Mouse (Mus musculus) neural tube, embryonic 14.5 days (tissue): ENCODE data around the gene Lmod3. TPM values are rescaled to one million over a fixed set of nuclear protein-coding genes. Genes with fewer than 3 reads are reported as not detected.

Source experiments
- ATAC-seq: fragments of 200-750 bp; cut with Nextera tagmentation; 2 replicates; pipeline ENCODE4 v1.8.0; 2017; ENCODE audit warnings: low read depth, mild to moderate bottlenecking, moderate TSS enrichment, moderate library complexity
- H3K27ac ChIP-seq: fragments of 300-500 bp; sonication (generic); 2 replicates; pipeline ENCODE4 v1.5.1; 2014; ENCODE audit warnings: low read depth, mild to moderate bottlenecking, control low read depth, low read length, moderate library complexity, mixed read lengths
- H3K27me3 ChIP-seq: fragments of 300-500 bp; sonication (generic); 2 replicates; pipeline ENCODE4 v1.6.1; 2014; ENCODE audit warnings: low read length; ENCODE audit not compliant: control insufficient read depth, insufficient read depth
- H3K36me3 ChIP-seq: fragments of 300-500 bp; sonication (generic); 2 replicates; pipeline ENCODE4 v1.6.1; 2014; ENCODE audit warnings: low read length, mixed read lengths; ENCODE audit not compliant: control insufficient read depth, insufficient read depth
- H3K4me1 ChIP-seq: fragments of 300-500 bp; sonication (generic); 2 replicates; pipeline ENCODE4 v1.6.1; 2014; ENCODE audit warnings: low read length; ENCODE audit not compliant: control insufficient read depth, insufficient read depth
- H3K4me2 ChIP-seq: fragments of 300-500 bp; sonication (generic); 2 replicates; pipeline ENCODE4 v1.6.1; 2014; ENCODE audit warnings: mild to moderate bottlenecking, low read depth, low read length, control low read depth
- H3K4me3 ChIP-seq: fragments of 300-500 bp; sonication (generic); 2 replicates; pipeline ENCODE4 v1.5.1; 2014; ENCODE audit warnings: low read depth, low read length, control low read depth, mixed read lengths
- H3K9ac ChIP-seq: fragments of 300-500 bp; sonication (generic); replicated peaks from 2 replicates; pipeline ENCODE4 v1.6.1; 2014; ENCODE audit warnings: low read depth, mild to moderate bottlenecking, control low read depth, low read length, mixed read lengths
- H3K9me3 ChIP-seq: fragments of 300-500 bp; sonication (generic); 2 replicates; pipeline ENCODE4 v1.6.1; 2016; ENCODE audit warnings: low read length; ENCODE audit not compliant: control insufficient read depth
- whole genome bisulfite sequencing: fragments of 180-500 bp; shearing (Covaris S2); extraction: QIAGEN DNeasy Blood & Tissue Kit; methylation state at CpG from one replicate; pipeline ENCODE4 v1.1.7; 2014; 5-methylcytosine and 5-hydroxymethylcytosine counted together
- polyA plus RNA-seq: library from polyadenylated mRNA; unstranded; fragments of >200 nt; fragmentation: Nextera tagmentation; extraction: Ambion mirVana; gene quantifications from 2 replicates; pipeline ENCODE4 v1.2.1, GENCODE M21; 2014

Gene Lmod3
- polyA plus RNA-seq, 1 experiment from 2014 or later: 0.09 TPM

GRCm38 (mm10) chr6:97242522-97242921, 10.0 kb downstream of the Lmod3 start:
- no peak for ATAC-seq
- H3K27me3 ChIP-seq: no peaks in the 10 kb centered on the region
- WGBS: 93% methylated on average over 4 of the region's 4 CpGs
- no peaks in the 10 kb centered on the region for H3K9me3 ChIP-seq
- H3K4me1 ChIP-seq: no peaks in the 10 kb centered on the region
- H3K4me2 ChIP-seq: no peak overlapping the region
- H3K27ac ChIP-seq: no peak overlapping the region
- no peak overlapping the region for H3K9ac ChIP-seq
- H3K36me3 ChIP-seq: no peaks in the 10 kb centered on the region
- no peak overlapping the region for H3K4me3 ChIP-seq

GRCm38 (mm10) chr6:97240092-97240491, 12.5 kb downstream of the Lmod3 start:
- 89% methylated on average over 5 of the region's 5 CpGs for whole genome bisulfite sequencing
- Histone ChIP-seq H3K4me2 (no peak overlapping the region), H3K27me3 (no peaks in the 10 kb centered on the region), H3K4me1 (no peaks in the 10 kb centered on the region), H3K36me3 (no peaks in the 10 kb centered on the region), H3K9ac (no peak overlapping the region), H3K4me3 (no peak overlapping the region), H3K9me3 (no peaks in the 10 kb centered on the region), H3K27ac (no peak overlapping the region)
- no peak for ATAC-seq

GRCm38 (mm10) chr6:97239360-97239759, 13.2 kb downstream of the Lmod3 start:
- Histone ChIP-seq H3K27ac (no peak overlapping the region), H3K4me2 (no peak overlapping the region), H3K9me3 (no peaks in the 10 kb centered on the region), H3K4me3 (no peak overlapping the region), H3K27me3 (no peaks in the 10 kb centered on the region), H3K4me1 (no peaks in the 10 kb centered on the region), H3K9ac (no peak overlapping the region), H3K36me3 (no peaks in the 10 kb centered on the region)
- ATAC-seq: no peak
- 91% methylated on average over 6 of the region's 6 CpGs for WGBS

DNA sequence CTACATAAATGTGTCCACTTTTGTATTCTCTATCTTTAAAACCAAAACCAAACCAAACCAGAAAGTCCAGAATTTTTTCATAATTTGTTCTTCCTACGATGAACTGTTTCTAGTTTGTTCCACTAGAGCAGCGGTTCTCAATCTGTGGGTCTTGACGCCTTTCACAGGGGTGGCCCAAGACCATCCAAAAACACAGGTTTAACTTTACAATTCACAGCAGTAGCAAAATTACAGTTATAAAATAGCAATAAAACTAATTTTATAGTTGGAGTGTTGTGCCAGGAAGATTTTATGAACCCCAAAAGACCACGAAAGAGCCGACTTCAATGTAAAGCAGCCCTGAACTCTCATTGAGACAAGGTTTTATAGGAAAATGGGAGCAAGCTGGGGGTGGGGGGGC, 16.5 kb downstream of the Lmod3 start:
- no peaks in the 10 kb centered on the region for H3K4me1 ChIP-seq
- no peak overlapping the region for H3K27ac ChIP-seq
- H3K4me3 ChIP-seq: no peak overlapping the region
- no peak overlapping the region for H3K4me2 ChIP-seq
- no peaks in the 10 kb centered on the region for H3K9me3 ChIP-seq
- peaks cover 10% of the 10 kb centered on the region; the same call in 1 of the 2 replicates for H3K36me3 ChIP-seq
- no peaks in the 10 kb centered on the region for H3K27me3 ChIP-seq
- ATAC-seq: no peak
- no peak overlapping the region for H3K9ac ChIP-seq
- WGBS: 84% methylated on average over 5 of the region's 5 CpGs

DNA sequence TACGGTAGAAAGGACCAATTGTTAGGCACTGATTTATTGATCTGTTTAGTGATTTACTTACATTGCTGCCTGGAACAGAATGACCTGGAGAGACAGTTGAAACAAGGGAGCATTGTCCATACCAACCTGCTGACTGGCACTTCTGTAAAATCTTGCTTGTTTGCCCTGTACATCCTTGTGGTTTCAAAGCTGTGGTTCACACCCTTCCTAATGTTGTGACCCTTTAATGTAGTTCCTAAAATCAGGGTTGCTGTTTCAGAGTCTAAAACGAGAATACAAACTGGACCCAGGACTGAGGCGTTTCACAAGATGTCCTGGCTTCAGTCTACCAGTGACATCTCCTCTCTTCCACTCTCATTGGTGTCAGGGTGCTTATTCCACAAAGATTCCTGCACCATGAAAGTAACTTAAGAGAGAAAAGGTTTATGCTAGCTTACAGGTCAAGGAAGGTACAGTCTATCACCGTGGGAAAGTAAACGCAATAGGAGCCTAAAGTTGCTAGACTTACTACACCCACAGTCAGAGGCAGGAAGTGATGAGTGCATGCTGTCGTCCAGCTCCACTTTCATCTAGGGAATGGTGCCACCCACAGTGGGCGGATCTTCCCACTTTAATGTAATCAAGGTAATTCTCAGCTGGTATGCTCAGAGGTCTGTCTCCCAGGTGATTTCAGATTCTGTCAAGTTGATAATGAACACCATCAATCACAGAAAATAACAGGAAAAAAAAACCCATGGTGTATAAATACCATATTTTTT, 17.5 kb downstream of the Lmod3 start:
- no peak overlapping the region for H3K4me2 ChIP-seq
- no peak overlapping the region for H3K27ac ChIP-seq
- ATAC-seq: no peak
- no peaks in the 10 kb centered on the region for H3K4me1 ChIP-seq
- H3K27me3 ChIP-seq: no peaks in the 10 kb centered on the region
- WGBS: 64% methylated on average over 7 of the region's 7 CpGs
- H3K9me3 ChIP-seq: no peaks in the 10 kb centered on the region
- H3K36me3 ChIP-seq: peaks cover 14% of the 10 kb centered on the region; the same call in 1 of the 2 replicates
- no peak overlapping the region for H3K9ac ChIP-seq
- no peak overlapping the region for H3K4me3 ChIP-seq

GRCm38 (mm10) chr6:97227067-97227847, 25.3 kb downstream of the Lmod3 start:
- Histone ChIP-seq H3K4me1 (no peaks in the 10 kb centered on the region), H3K9ac (no peak overlapping the region), H3K9me3 (no peaks in the 10 kb centered on the region), H3K27ac (no peak overlapping the region), H3K4me2 (no peak overlapping the region), H3K36me3 (peaks cover 20% of the 10 kb centered on the region; the same call in 1 of the 2 replicates), H3K4me3 (no peak overlapping the region), H3K27me3 (no peaks in the 10 kb centered on the region)
- 95% methylated on average over 9 of the region's 9 CpGs for WGBS
- ATAC-seq: no peak

DNA sequence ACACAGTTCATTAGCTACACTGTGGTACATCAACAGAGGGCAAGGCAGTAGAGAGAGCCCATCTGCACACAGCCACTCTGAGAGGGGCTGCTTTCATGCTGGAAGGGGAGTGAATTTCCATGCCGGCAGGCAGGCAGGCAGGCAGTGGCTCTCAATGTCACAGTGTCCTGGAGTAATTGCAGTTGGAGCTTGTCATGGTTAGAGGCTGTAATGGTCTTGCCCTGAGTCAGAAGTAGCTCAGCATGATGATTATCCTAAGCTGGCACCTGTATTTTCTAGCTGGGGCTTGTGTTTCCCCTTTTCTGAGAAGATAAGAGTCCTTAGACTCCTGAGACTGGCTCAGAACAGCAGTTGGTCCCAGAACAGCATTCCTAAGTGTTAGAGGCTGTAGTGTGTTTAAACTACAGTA, 26.5 kb downstream of the Lmod3 start:
- Histone ChIP-seq H3K4me3 (no peak overlapping the region), H3K4me2 (no peak overlapping the region), H3K9ac (0 out of 2 replicates have a peak overlapping the region, but pooled peaks have one; percentile 12), H3K27me3 (no peaks in the 10 kb centered on the region), H3K27ac (0 out of 2 replicates have a peak overlapping the region, but pooled peaks have one; percentile 56), H3K9me3 (no peaks in the 10 kb centered on the region), H3K36me3 (peaks cover 10% of the 10 kb centered on the region; the same call in 1 of the 2 replicates), H3K4me1 (no peaks in the 10 kb centered on the region)
- WGBS: 0% methylated on average over 1 of the region's 1 CpGs
- ATAC-seq: peak; percentile 21; the same call in 1 of the 2 replicates

GRCm38 (mm10) chr6:97224505-97224904, 28.1 kb downstream of the Lmod3 start:
- no peaks in the 10 kb centered on the region for H3K4me1 ChIP-seq
- no peak overlapping the region for H3K27ac ChIP-seq
- H3K27me3 ChIP-seq: no peaks in the 10 kb centered on the region
- no peak overlapping the region for H3K9ac ChIP-seq
- ATAC-seq: no peak
- WGBS: 98% methylated on average over 8 of the region's 8 CpGs
- H3K4me2 ChIP-seq: no peak overlapping the region
- H3K9me3 ChIP-seq: no peaks in the 10 kb centered on the region
- H3K4me3 ChIP-seq: no peak overlapping the region
- peaks cover 2% of the 10 kb centered on the region; the same call in 1 of the 2 replicates for H3K36me3 ChIP-seq

DNA sequence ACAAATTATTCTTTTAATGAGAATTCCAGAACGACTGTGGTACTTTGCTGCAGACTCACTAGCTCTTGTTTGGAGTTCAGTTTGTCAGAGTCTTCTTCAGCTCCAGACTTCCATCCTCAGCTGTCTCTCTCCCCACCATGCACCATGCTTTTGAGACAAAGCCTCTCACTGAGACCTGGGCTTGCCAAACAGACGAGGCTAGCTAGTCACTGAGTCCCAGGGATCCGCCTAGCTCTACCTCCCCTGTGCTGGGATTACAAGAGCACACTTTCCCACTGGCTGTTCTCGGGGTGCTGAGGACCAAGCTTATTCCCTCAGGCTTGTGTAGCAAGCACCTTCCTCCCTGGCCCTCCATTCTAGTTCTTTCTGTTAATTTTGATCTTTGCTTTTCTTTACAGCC, 29.0 kb downstream of the Lmod3 start:
- ATAC-seq: no peak
- Histone ChIP-seq H3K9me3 (no peaks in the 10 kb centered on the region), H3K9ac (no peak overlapping the region), H3K27ac (no peak overlapping the region), H3K4me1 (no peaks in the 10 kb centered on the region), H3K27me3 (no peaks in the 10 kb centered on the region), H3K4me3 (no peak overlapping the region), H3K4me2 (no peak overlapping the region), H3K36me3 (no peaks in the 10 kb centered on the region)
- 81% methylated on average over 4 of the region's 4 CpGs for WGBS
